In the genomic region with DNA sequence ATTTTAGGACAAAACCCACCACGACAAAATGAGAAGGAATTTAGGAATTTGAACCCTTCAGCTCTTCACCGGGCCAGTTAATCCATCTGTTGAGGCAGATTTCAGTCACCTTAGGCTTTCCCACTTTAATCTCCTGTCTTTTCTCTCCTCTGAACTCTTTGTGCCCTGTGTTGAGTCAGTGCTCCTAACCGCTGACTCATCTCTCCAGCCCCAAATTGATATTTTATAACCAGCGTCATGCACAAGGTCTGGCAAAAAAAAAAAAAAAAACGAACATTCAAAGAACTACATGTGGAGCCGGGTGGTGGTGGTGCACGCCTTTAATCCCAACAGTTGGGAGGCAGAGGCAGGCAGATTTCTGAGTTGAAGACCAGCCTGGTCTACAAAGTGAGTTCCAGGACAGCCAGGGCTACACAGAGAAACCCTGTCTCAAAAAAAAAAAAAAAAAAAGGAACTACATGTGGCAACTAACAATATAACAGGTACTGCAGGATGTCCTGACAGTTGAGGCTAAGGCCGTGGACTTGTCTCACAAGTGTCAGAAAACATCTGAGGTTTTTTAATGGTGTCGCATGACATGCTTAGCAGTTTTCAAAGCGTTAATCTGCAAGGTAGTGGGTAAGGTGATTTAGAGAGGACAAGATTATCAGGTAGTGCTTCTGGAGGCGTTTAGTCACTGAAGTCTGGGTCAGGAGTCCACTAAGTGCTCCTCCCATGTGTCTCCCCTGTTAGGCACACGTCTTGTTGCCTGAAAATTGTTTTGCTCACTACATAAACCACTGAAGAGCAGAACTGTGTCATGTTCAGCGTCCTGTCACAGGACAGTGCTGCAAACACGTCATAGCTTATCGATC, we compare ENCODE assay signal across 26 mouse cellular contexts. TPM values are rescaled to one million over a fixed set of nuclear protein-coding genes. Genes with fewer than 3 reads are reported as not detected.
DNase-seq lines count a peak whose midpoint lies in the region; ATAC-seq lines count a peak whose summit lies in the region.
"Had no signal": no experiment of that assay in that cellular context is flagged by ENCODE, and none has a peak within 500 bp of the region (broad histone marks: within the 10 kb centered on the region; RNA-seq: fewer than 3 reads in every experiment).

No protein-coding gene starts in this region.

- no peak overlapping the region for H3K4me2 ChIP-seq in midbrain, embryonic 13.5 days (replicated peaks)
- H3K4me2 ChIP-seq: heart, embryonic 15.5 days; hindbrain, embryonic 15.5 days; limb, embryonic 12.5 days; liver, embryonic 12.5 days had no signal

- no peak for ATAC-seq in midbrain, embryonic 13.5 days
- ATAC-seq: CD4-positive, CD25-positive, alpha-beta regulatory T cell, adult 4 months; forebrain, embryonic 16.5 days; liver, embryonic 12.5 days had no signal

- H3K27ac ChIP-seq in heart, embryonic 10.5 days: no peak overlapping the region
- H3K27ac ChIP-seq in limb, embryonic 10.5 days: no peak overlapping the region
- no peak overlapping the region for H3K27ac ChIP-seq in midbrain, embryonic 13.5 days
- H3K27ac ChIP-seq: forebrain, embryonic 10.5 days; heart, embryonic 15.5 days; hindbrain, embryonic 15.5 days; kidney, postnatal 0 days; limb, embryonic 12.5 days had no signal

- H3K27me3 ChIP-seq in heart, embryonic 10.5 days (ENCODE audit: insufficient read depth, poor library complexity, severe bottlenecking): no peaks in the 10 kb centered on the region
- no peaks in the 10 kb centered on the region for H3K27me3 ChIP-seq in limb, embryonic 10.5 days (ENCODE audit: low read depth, poor library complexity, severe bottlenecking)
- no peaks in the 10 kb centered on the region for H3K27me3 ChIP-seq in midbrain, embryonic 13.5 days
- H3K27me3 ChIP-seq: heart, embryonic 15.5 days; hindbrain, embryonic 15.5 days; limb, embryonic 12.5 days; liver, embryonic 12.5 days had no signal

- no peak overlapping the region for H3K9ac ChIP-seq in midbrain, embryonic 13.5 days (replicated peaks)
- H3K9ac ChIP-seq: heart, embryonic 15.5 days; hindbrain, embryonic 15.5 days; limb, embryonic 12.5 days; liver, embryonic 12.5 days had no signal

- 83% methylated on average over 15 of the region's 15 CpGs for WGBS in heart, embryonic 10.5 days
- 88% methylated on average over 15 of the region's 15 CpGs for WGBS in limb, embryonic 10.5 days
- WGBS in midbrain, embryonic 13.5 days: 89% methylated on average over 15 of the region's 15 CpGs

- no peak overlapping the region for H3K4me3 ChIP-seq in heart, embryonic 10.5 days
- no peak overlapping the region for H3K4me3 ChIP-seq in limb, embryonic 10.5 days
- H3K4me3 ChIP-seq in midbrain, embryonic 13.5 days (replicated peaks): no peak overlapping the region
- H3K4me3 ChIP-seq: forebrain, embryonic 10.5 days; heart, embryonic 15.5 days; hindbrain, embryonic 15.5 days; limb, embryonic 12.5 days; liver, embryonic 12.5 days had no signal

- peak; percentile 53 for DNase-seq in heart, embryonic 10.5 days (ENCODE audit: low spot score)
- DNase-seq in heart, postnatal 4 days: no peak
- DNase-seq in 416B (ENCODE audit: low read depth) (peak; percentile 54), NIH3T3 (ENCODE audit: low read depth) (peak; percentile 62)
- peak; percentile 11 for DNase-seq in limb, embryonic 10.5 days (ENCODE audit: low spot score)
- no peak for DNase-seq in frontal cortex, postnatal 25 days (ENCODE audit: low spot score in 2 of 2)
- DNase-seq: adrenal gland, postnatal 36 days; cerebellum, adult 11 months; cerebellum, adult 9-11 months; gastrocnemius, postnatal 14 days; lung, adult 18-20 months; lung, postnatal 10 days; midbrain, embryonic 14.5 days; retina, postnatal 1 day; right cerebral cortex, postnatal 25 days; spleen, adult 18-20 months; thymus, postnatal 25 days had no signal

- H3K36me3 ChIP-seq in heart, embryonic 10.5 days: peaks cover 32% of the 10 kb centered on the region
- peaks cover 11% of the 10 kb centered on the region for H3K36me3 ChIP-seq in limb, embryonic 10.5 days
- H3K36me3 ChIP-seq in midbrain, embryonic 13.5 days: 0 out of 2 replicates have a peak, but pooled peaks cover 4% of the 10 kb centered on the region
- H3K36me3 ChIP-seq: hindbrain, embryonic 15.5 days had no signal

- H3K4me1 ChIP-seq in heart, embryonic 10.5 days: no peaks in the 10 kb centered on the region
- H3K4me1 ChIP-seq in limb, embryonic 10.5 days: no peaks in the 10 kb centered on the region
- H3K4me1 ChIP-seq in midbrain, embryonic 13.5 days (replicated peaks): no peaks in the 10 kb centered on the region
- H3K4me1 ChIP-seq: forebrain, embryonic 10.5 days; heart, embryonic 15.5 days; hindbrain, embryonic 15.5 days; limb, embryonic 12.5 days; liver, embryonic 12.5 days had no signal

- H3K9me3 ChIP-seq in heart, embryonic 10.5 days: no peaks in the 10 kb centered on the region
- no peaks in the 10 kb centered on the region for H3K9me3 ChIP-seq in limb, embryonic 10.5 days (replicated peaks)
- no peaks in the 10 kb centered on the region for H3K9me3 ChIP-seq in midbrain, embryonic 13.5 days
- H3K9me3 ChIP-seq: forebrain, embryonic 10.5 days; heart, embryonic 15.5 days; hindbrain, embryonic 15.5 days; limb, embryonic 12.5 days; liver, embryonic 12.5 days had no signal

RNA-seq across cellular contexts. Expression of a gene that starts 11.7 kb away (rescaled TPM):
- 39.1 and 39.2 TPM in 2 replicates for polyA plus RNA-seq in heart, embryonic 10.5 days (2016; fragmentation: Nextera tagmentation; extraction: Ambion mirVana)
- total RNA-seq in heart, postnatal 4 days (2021): 10 to 100 TPM; 25.2 to 25.3 TPM
- 15.0 and 19.7 TPM in 2 replicates for polyA plus RNA-seq in limb, embryonic 10.5 days (2016; fragmentation: Nextera tagmentation; extraction: Ambion mirVana)
- polyA plus RNA-seq in midbrain, embryonic 13.5 days (2015; fragmentation: Nextera tagmentation; extraction: Ambion mirVana): 15.9 and 18.7 TPM in 2 replicates

RNA-seq across cellular contexts. Expression of a gene that starts 11.9 kb away (rescaled TPM):
- polyA plus RNA-seq in heart, embryonic 10.5 days (2016; fragmentation: Nextera tagmentation; extraction: Ambion mirVana): 17.7 and 17.8 TPM in 2 replicates
- 10 to 100 TPM; 18.1 to 19.9 TPM for total RNA-seq in heart, postnatal 4 days (2021)
- 16.9 and 25.4 TPM in 2 replicates for polyA plus RNA-seq in limb, embryonic 10.5 days (2016; fragmentation: Nextera tagmentation; extraction: Ambion mirVana)
- 17.3 and 20.1 TPM in 2 replicates for polyA plus RNA-seq in midbrain, embryonic 13.5 days (2015; fragmentation: Nextera tagmentation; extraction: Ambion mirVana)

RNA-seq across cellular contexts. Expression of a gene that starts 29.4 kb away (rescaled TPM):
- polyA plus RNA-seq in heart, embryonic 10.5 days (2016; fragmentation: Nextera tagmentation; extraction: Ambion mirVana): 602 and 803 TPM in 2 replicates
- total RNA-seq in heart, postnatal 4 days (2021): 1,000 to 10,000 TPM; 1,954 to 1,992 TPM
- polyA plus RNA-seq in limb, embryonic 10.5 days (2016; fragmentation: Nextera tagmentation; extraction: Ambion mirVana): 412 and 416 TPM in 2 replicates
- polyA plus RNA-seq in midbrain, embryonic 13.5 days (2015; fragmentation: Nextera tagmentation; extraction: Ambion mirVana): 469 and 478 TPM in 2 replicates

Comparison
In these comparisons a context has a peak if more than half of its experiments do, and no peak if none do; other contexts are left out.
1. DNase-seq: peak in heart, embryonic 10.5 days (single experiment), 416B (single experiment), NIH3T3 (single experiment) and limb, embryonic 10.5 days (single experiment); none in heart, postnatal 4 days (single experiment) and frontal cortex, postnatal 25 days (0 of 2).